Mouse (Mus musculus) liver, embryonic 14.5 days (tissue): ENCODE measurements around the gene Baz2b.

Experiments
- CTCF ChIP-seq: IDR thresholded peaks from 2 replicates; pipeline ENCODE4 v1.5.1; 2016; ENCODE audit warnings: antibody characterized with exemption, low read depth, control low read depth
- EP300 ChIP-seq: IDR thresholded peaks from 2 replicates; pipeline ENCODE4 v1.6.1; 2016; ENCODE audit warnings: antibody characterized with exemption, low read depth

DNA sequence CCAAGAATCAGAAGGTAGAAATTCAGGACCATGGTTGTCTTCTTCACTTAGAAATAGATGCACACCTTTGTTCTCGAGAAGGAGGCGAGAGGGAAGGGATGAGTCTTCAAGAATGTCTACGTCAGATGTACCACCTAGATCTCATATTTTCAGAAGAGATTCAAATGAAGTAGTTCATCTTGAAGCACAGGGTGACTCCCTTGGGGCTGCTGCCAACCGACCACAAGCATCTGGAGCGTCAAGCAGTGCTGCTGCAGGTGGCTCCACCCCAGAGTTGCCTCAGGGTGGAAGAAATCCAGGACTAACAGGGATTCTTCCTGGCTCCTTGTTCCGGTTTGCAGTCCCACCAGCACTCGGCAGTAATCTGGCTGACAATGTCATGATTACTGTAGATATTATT is 24.9 kb upstream of the Baz2b start:
- TF ChIP-seq CTCF (no peak), EP300 (no peak)
